19 mouse cellular contexts compared by ENCODE assay signal in the genomic region with DNA sequence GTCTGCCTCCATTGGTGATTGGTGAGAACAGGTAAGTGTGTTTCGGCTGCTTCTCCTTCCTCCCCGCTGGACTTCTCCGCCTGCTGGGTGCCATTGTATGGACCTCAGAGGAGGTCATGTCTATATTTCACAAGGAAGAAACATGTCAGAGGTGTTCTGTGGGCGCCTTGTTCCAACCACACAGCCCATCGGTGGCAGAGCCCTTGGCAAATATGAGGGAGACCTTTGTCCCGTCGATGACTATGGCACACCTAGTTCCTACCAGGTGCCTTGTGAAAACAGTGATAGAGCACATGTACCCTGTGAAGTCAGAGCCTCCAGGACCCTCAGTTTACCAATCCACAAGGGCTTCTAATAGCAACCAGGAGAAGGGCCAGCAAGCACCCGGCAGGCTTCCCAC. TPM values are rescaled to one million over a fixed set of nuclear protein-coding genes. Genes with fewer than 3 reads are reported as not detected.
DNase-seq lines count a peak whose midpoint lies in the region; ATAC-seq and TF ChIP-seq lines count a peak whose summit lies in the region.
"Had no signal": no experiment of that assay in that cellular context is flagged by ENCODE, and none has a peak within 500 bp of the region (broad histone marks: within the 10 kb centered on the region; RNA-seq: fewer than 3 reads in every experiment).

No protein-coding gene starts in this region.

- H3K9ac ChIP-seq in liver, adult 2 months (ENCODE audit: low read depth, low read length): no peak overlapping the region
- peak overlapping the region; percentile 80 for H3K9ac ChIP-seq in liver, embryonic 14.5 days (replicated peaks)
- H3K9ac ChIP-seq: embryonic facial prominence, embryonic 13.5 days; forebrain, embryonic 12.5 days; heart, embryonic 15.5 days; hindbrain, embryonic 13.5 days had no signal

- ATAC-seq in liver, embryonic 14.5 days (ENCODE audit: insufficient read depth): no peak
- ATAC-seq: forebrain, embryonic 16.5 days had no signal

- TF ChIP-seq EP300 in liver, embryonic 14.5 days (IDR thresholded peaks at IDR 0.05; ENCODE audit: low read depth): no peak

- TF ChIP-seq POLR2A in liver, adult 2 months (IDR thresholded peaks at IDR 0.05; ENCODE audit: extremely low read depth, insufficient read depth, low read length): no peak
- no peak for TF ChIP-seq POLR2A in small intestine, adult 2 months (IDR thresholded peaks at IDR 0.05; ENCODE audit: low read depth, low read length)

- DNase-seq in liver, adult 2 months (ENCODE audit: extremely low read depth, low read depth, low spot score): peak; percentile 82
- DNase-seq in liver: no peak
- no peak for DNase-seq in liver, embryonic 14.5 days (ENCODE audit: low read depth in 3 of 3, low spot score in 3 of 3)
- DNase-seq in yolk sac, embryonic 10.5 days (ENCODE audit: low spot score): no peak
- DNase-seq in right cerebral cortex, postnatal 4 days: no peak
- DNase-seq: adrenal gland, adult 8-10 months; cerebellum, adult 18-20 months; cerebellum, adult 9-11 months; cerebellum, postnatal 36 days; gastrocnemius, postnatal 14 days; heart, adult 2 months; heart, postnatal 14 days had no signal

- H3K27me3 ChIP-seq in liver, adult 2 months (ENCODE audit: control insufficient read depth, insufficient read depth, low read length): no peaks in the 10 kb centered on the region
- H3K27me3 ChIP-seq in liver, embryonic 14.5 days (ENCODE audit: control insufficient read depth, insufficient read depth, low read length): no peaks in the 10 kb centered on the region
- no peaks in the 10 kb centered on the region for H3K27me3 ChIP-seq in small intestine, adult 2 months (ENCODE audit: control insufficient read depth, insufficient read depth, low read length)
- H3K27me3 ChIP-seq: embryonic facial prominence, embryonic 13.5 days; forebrain, embryonic 12.5 days; heart, embryonic 15.5 days; hindbrain, embryonic 13.5 days had no signal

- peaks cover 69% of the 10 kb centered on the region for H3K79me2 ChIP-seq in liver, adult 2 months (ENCODE audit: control insufficient read depth, insufficient read depth, low read length)

- no peak overlapping the region for H3K4me2 ChIP-seq in liver, embryonic 14.5 days (ENCODE audit: low read depth)
- H3K4me2 ChIP-seq: embryonic facial prominence, embryonic 13.5 days; forebrain, embryonic 12.5 days; heart, embryonic 11.5 days; heart, embryonic 15.5 days; hindbrain, embryonic 13.5 days had no signal

- no peak overlapping the region for H3K4me3 ChIP-seq in liver, adult 2 months (ENCODE audit: insufficient read depth, low read depth, low read length)
- H3K4me3 ChIP-seq in liver, embryonic 14.5 days (ENCODE audit: insufficient read depth in 1 of 2, low read depth in 2 of 2, low read length in 2 of 2): no peak overlapping the region
- no peak overlapping the region for H3K4me3 ChIP-seq in small intestine, adult 2 months (ENCODE audit: low read depth, low read length)
- H3K4me3 ChIP-seq: embryonic facial prominence, embryonic 13.5 days; forebrain, embryonic 12.5 days; heart, adult 2 months; heart, embryonic 15.5 days; hindbrain, embryonic 13.5 days had no signal

- no peak for TF ChIP-seq CTCF in liver, adult 2 months (IDR thresholded peaks at IDR 0.05; ENCODE audit: low read depth, low read length)
- no peak for TF ChIP-seq CTCF in liver, embryonic 14.5 days (IDR thresholded peaks at IDR 0.05; ENCODE audit: low read depth)
- TF ChIP-seq CTCF in small intestine, adult 2 months (IDR thresholded peaks at IDR 0.05; ENCODE audit: extremely low read depth, insufficient read length, insufficient replicate concordance, low read depth, low read length): no peak

- peaks cover 53% of the 10 kb centered on the region for H3K4me1 ChIP-seq in liver, adult 2 months (ENCODE audit: control insufficient read depth, insufficient read depth, low read length)
- peaks cover 84 to 96% of the 10 kb centered on the region in 2 experiments for H3K4me1 ChIP-seq in liver, embryonic 14.5 days (replicated peaks; ENCODE audit: control insufficient read depth in 2 of 2, insufficient read depth in 2 of 2, low read length in 1 of 2)
- peaks cover 67% of the 10 kb centered on the region for H3K4me1 ChIP-seq in small intestine, adult 2 months (ENCODE audit: control insufficient read depth, insufficient read depth, insufficient read length, low read length)

- 31% methylated on average over 8 of the region's 8 CpGs for WGBS in liver, adult 2 months
- 91% methylated on average over 8 of the region's 8 CpGs for WGBS in liver, embryonic 14.5 days (ENCODE audit: insufficient replicate concordance)
- WGBS in small intestine, adult 2 months: 36% methylated on average over 8 of the region's 8 CpGs

- no peaks in the 10 kb centered on the region for H3K9me3 ChIP-seq in liver, embryonic 14.5 days (ENCODE audit: control insufficient read depth, low read length)
- H3K9me3 ChIP-seq: embryonic facial prominence, embryonic 13.5 days; forebrain, embryonic 12.5 days; heart, embryonic 15.5 days; hindbrain, embryonic 13.5 days had no signal

- peaks cover 9% of the 10 kb centered on the region for H3K36me3 ChIP-seq in liver, adult 2 months (ENCODE audit: control insufficient read depth, insufficient read depth, low read length)
- peaks cover 54% of the 10 kb centered on the region for H3K36me3 ChIP-seq in liver, embryonic 14.5 days (replicated peaks; ENCODE audit: control insufficient read depth, insufficient read depth, low read depth)
- peaks cover 12% of the 10 kb centered on the region for H3K36me3 ChIP-seq in small intestine, adult 2 months (ENCODE audit: control insufficient read depth, insufficient read depth, low read length)

- peak overlapping the region; percentile 69 for H3K27ac ChIP-seq in liver, adult 2 months (replicated peaks; ENCODE audit: insufficient read depth, low read depth, low read length)
- H3K27ac ChIP-seq in liver, embryonic 14.5 days: peak overlapping the region; percentile 99
- H3K27ac ChIP-seq in small intestine, adult 2 months (ENCODE audit: insufficient read depth, low read depth, low read length): peak overlapping the region; percentile 70
- H3K27ac ChIP-seq: embryonic facial prominence, embryonic 13.5 days; forebrain, embryonic 12.5 days; heart, adult 2 months; heart, embryonic 15.5 days; hindbrain, embryonic 13.5 days had no signal

RNA-seq across cellular contexts. Expression of a gene that starts 25.5 kb away (rescaled TPM):
- total RNA-seq in liver, adult 2 months (2014; rRNA removed): 40.2 and 43.7 TPM in 2 replicates
- polyA plus RNA-seq in liver, adult 2 months (2012; rRNA removed): 110 and 121 TPM in 2 replicates
- polyA plus RNA-seq in liver, embryonic 14.5 days (2012; rRNA removed): 29.3 and 31.0 TPM in 2 replicates
- polyA plus RNA-seq in liver, embryonic 14.5 days (2014; fragmentation: Nextera tagmentation; extraction: Ambion mirVana): 6.8 and 12.0 TPM in 2 replicates
- 33.9 and 53.7 TPM in 2 replicates for polyA plus RNA-seq in small intestine, adult 2 months (2012; rRNA removed)
